Mouse (Mus musculus): ENCODE measurements at regions not wholly inside any gene's neighbourhood (a gene's known extent, or its start where the extent isn't known, plus 50 kb on each side); places are given as distances from the start of the nearest gene placed in this dataset.
A peak's percentile ranks its signal among the peaks of the same experiment; 100 is the strongest.

GRCm38 (mm10) chr8:37345051-37345450 is 351.6 kb downstream of the AI429214 start:
- DNase-seq (ENCODE audit: low spot score in 2 of 2), result peak; percentile 29 to 33

- DNase-seq (ENCODE audit: low spot score in 2 of 2), result no peak
Measured at GRCm38 (mm10) chr8:37347149-37347548, 353.7 kb downstream of the AI429214 start.

Data from right cerebral cortex, postnatal 10 days (tissue).